Mouse (Mus musculus) fat pad, adult 2 months (tissue): ENCODE measurements around the gene Abhd11.
"Not testable (repeated sequence)": the region's sequence is repeated elsewhere in the genome, so short reads cannot be mapped to it uniquely, and the experiment has no call there.

Experiments
- DNase-seq: peaks from one replicate; pipeline ENCODE4 v3.0.0-alpha.2; 2011; ENCODE audit warnings: low read depth, low spot score; ENCODE audit errors: extremely low read depth

Gene Abhd11

DNA sequence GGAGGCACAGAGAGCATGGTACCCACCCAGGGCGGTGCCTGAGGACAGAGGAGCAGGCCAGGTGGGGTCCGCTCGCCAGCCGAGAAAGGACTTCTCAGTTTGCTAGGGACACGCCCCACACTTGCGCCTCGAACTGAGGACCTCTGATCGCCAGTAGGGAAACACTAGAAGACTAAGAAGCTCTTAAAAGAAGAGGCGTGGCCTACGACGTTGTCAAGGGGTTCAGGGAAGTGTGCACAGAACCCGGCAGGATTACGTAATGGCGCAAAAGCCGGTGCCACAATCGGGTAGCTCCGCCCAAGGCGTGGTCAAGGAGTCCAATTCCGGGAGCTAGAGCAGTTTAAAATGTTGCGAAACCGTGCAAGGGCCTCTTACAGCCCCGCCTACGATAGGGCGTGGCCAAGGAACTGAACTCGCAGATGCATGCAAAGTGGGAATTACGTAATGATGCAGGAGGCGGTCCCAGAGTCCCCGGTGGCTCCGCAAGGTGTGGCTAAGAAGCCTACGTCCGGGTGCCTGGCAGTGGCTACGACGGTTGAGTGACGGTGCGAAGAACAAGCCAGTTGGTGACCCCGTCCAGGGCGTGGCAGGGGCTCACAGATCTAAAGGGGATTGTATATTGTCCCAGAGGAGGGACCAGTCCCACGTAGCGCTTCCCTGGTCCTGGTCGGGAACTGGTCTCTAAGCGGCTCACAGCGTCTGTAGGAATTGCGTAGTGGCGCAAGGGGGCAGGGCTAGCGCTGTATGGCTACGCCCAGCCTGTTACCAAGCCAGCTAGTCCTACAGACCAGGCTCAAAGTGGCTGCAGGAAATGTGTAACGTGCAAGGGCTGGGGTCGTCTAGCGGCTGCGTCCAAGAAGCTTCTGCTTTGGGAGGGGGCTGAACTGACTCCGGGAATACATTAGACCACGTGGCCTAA is at the start of gene Abhd11:
Gene Abhd11, plus strand, starts transcription at position 482 of the 919 bp plus-strand sequence.
- DNase-seq, result peak; percentile 100

DNA sequence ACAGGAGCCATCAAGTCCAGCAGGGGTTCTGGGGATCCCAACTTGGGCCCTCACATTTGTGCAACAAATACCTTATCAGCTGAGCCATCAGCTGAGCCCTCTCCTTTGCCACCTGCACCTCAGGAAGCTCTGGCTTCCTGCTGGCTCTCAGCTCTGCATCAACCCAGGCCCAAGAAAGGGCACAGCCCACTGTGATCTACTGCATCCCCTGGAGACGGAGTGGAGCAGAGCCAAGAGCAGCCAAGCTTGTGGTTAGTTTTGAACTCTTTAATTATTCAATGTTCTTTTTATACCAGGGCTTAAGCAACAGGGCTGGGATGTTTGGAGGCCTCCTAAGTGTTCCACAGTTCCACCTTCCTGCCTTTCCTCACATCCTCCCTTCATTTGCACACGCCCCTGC is 48.5 kb upstream of the Abhd11 start:
- no peak for DNase-seq

DNA sequence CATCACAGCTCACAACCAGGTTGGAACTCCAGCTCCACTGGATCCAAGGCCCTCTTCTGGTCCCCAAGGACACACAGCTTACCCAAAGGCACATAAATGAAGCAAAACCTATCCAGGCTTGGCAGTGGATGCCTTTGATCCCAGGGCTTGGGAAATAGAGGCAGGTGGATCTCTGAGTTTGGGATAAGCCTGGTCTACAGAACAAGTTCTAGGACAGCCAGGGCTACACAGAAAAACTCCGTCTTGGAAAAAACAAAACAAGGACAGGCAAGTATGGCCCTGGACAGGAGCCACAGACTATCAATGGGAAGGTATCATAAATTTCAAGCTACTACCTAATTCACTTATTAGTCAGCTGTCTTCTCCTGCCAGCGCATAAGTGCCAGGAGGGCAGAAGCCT is 47.4 kb upstream of the Abhd11 start:
- DNase-seq, result no peak

DNA sequence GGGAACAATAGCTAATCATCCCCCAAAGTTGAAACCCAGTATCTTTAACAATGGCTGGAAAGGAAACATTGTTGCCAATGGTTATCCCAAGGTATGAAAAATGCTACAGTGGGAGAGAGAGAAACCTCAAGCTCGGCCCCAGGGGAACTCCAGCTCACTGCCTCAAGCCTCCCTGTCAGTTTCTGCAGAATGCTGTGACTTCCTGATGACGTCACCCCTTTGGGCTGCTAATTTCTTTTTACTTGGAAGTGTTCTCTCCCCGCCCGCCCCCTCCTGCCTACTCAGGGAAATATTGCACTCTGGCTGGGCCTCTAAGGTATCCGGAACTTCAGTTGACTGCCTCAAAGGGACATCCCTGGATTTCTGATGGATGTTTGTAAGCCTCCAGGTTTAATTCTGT is 45.4 kb upstream of the Abhd11 start:
- no peak for DNase-seq

DNA sequence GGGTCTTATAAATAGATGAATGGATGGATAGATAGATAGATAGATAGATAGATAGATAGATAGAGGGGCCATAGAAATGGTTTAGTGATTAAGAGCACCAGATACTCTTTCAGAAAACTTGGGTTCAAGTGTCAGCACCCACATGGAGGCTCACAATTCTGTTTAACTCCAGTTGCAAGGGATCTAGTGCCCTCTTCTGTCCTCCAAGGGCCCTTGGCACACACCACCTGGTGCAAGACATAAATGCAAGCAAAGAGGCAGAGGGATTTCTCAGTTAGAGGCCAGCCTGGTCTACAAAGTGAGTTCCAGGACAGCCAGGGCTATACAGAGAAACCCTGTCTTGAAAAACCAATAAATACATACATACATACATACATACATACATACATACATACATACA is 44.3 kb upstream of the Abhd11 start:
- DNase-seq, result not testable (repeated sequence)

DNA sequence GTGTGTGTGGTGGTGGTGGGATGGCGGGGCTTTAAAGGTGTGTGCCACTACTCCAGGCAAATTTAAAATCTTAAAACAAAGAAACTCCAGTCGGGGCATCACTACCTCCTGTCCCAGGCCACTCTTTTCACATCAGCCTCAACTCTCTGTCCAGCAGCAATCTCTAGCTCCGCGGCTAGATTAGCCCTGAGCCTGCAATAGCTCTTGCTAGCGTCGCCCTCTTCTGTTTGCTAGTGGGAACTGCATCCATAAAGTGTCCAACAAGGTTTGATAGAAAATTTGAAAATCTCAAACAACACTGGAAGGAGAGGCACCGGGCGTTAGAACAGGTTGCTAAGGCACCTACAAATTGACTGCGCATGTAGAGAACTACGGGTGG is 43.5 kb upstream of the Abhd11 start:
- DNase-seq, result no peak

DNA sequence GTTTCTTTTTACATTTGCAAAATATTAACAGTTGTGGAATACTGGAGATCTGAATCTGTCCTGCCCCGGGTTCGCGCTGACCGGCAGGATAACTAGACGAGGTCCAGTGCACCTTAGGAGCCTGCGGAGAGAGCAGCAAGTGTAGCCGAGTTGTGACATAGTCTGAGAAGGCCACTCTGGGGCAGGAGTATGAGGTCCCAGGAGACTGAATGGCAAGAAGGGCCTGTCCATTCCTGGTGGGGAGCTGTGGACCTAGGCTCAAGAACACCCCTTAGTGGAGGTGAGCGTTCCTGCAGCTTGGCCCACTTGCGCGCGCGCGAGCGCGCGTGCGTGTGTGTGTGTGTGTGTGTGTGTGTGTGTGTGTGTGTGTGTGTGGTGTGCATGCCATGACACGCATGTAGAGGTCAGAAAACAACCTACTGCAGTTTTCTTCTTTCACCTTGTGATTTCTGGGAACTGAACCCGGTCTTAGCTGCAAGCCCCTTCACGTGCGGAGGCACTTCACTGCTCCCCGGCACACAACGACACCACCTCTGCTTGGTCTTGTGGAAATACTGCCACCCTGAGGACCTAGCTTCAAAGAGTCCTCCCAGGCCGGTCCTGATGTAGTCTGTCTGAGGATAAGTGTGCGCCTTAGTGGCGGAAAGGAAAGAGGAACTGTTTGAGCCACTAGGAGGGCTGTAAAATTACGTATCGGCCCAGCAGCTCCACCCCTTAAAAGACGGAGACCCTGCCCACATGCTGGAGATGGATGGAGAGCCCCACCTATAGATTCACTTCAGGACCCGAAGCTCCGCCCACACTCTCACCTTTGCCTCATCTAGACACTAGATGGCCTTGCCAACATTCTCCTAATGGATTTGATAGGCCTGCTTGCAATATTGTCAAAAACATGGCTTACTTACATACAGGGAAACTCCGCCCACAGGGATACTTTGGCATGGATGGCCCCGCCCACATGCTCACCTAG is 42.8 kb upstream of the Abhd11 start:
- peak; percentile 85 for DNase-seq

DNA sequence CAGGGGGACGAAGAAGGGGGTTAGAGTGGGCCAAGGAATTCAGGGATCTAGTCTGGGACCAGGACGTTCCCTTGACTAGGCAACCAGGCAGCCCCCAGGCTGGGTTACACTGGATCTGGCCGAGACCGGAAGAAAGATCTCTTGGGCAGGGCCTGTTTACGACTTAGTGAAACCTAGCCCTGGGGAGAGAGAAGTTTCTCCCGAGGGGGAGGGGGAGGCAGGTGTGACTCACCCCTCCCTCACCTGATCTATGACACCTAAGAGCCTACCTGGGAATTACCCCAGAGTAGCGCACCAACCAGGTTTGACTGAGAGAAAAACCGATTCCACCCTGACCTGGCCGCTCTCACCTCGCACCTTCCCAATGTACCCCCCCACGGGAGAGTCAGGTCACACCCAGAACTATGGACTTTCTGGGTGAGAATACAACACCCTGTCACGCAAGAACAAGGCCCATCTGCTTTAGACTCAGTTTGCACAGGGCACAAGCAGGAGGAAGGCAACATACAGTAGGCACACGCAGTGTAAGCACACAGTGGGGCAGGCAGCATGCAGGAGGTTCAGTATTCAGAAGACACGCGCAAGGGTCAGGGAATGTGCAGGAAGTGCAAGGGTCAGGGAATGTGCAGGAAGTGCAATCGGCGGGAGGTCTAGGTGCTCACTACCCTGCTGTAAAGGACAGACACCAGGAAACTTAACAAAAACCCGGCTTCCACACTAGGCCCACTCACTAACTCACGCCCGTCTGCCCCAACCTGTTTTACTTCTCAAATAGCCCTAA is 41.6 kb upstream of the Abhd11 start:
- DNase-seq, result no peak

DNA sequence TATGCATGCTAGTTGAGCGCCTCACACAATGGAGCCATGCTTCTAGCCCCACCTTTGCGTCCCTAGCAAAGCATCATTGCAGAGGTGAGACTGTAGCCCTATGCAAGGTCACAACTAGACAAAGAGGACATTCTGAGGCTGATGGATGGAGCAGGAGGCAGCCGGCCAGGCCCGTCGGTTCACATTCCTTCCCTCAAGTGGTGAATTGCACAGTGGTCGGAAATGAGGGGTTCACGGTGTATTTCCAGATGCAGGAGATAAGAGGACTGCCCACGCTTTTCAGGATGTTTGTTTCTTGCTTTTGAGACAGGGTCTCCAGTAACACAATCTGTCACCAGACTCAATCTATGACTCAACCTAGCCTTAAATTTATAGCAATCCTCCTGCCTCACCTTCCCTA is 38.3 kb upstream of the Abhd11 start:
- DNase-seq, result no peak

DNA sequence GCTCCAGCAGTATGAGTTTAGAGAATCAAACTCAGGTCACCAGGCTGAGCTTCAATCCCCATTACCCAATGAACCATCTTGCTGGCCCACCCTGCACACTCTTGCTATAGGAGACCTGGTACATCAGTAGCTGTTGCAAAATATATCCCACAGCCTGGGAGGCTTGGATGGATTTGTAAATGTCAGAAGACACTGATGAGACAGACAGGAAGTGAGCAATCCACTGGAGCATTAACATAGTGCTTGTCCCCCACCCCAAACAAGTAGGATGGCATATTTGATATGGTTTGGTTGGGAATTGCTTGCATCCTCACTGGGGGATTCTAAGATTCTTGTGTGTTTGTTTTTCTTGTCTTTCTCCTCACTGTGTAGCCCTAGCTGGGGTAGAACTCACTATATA is 35.9 kb upstream of the Abhd11 start:
- DNase-seq, result no peak

DNA sequence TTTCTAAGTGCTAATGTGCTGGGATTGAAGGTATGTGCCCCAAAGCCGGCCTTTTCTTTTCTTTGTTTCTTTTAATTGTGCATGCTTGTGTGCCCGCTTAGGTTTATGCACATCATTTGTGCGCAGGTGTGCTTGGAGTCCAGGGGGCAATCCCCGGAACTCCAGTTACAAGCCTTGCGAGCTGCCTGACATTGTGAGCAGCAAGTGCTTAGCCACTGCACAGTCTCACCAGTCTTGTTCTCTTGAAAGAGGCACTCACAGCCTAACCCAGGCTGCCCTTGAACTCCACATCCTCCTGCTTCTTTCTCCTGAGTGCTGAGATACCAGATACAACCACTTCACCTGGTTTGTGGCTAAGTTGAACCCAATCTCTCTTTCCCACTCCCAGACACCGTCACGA is 35.4 kb upstream of the Abhd11 start:
- no peak for DNase-seq

DNA sequence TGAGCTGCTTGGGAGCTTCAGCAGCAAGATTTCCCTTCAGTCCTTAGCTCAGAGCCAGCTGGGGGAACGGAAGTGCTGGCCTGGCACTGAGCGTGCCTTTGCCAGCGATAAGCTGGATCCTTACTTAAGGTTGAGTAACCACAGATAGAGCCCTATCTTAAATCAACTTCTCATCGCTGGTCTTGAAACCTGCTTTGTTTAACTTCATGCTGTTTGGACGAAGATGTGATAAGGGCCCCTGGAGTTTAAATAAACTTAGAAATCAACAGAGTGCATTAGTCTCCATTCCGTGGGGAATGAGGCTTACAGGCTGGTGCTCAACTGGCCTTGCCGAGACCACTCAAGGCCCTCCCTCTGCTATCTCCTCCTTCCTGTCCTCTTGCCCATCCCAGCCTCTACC is 34.7 kb upstream of the Abhd11 start:
- DNase-seq, result no peak

DNA sequence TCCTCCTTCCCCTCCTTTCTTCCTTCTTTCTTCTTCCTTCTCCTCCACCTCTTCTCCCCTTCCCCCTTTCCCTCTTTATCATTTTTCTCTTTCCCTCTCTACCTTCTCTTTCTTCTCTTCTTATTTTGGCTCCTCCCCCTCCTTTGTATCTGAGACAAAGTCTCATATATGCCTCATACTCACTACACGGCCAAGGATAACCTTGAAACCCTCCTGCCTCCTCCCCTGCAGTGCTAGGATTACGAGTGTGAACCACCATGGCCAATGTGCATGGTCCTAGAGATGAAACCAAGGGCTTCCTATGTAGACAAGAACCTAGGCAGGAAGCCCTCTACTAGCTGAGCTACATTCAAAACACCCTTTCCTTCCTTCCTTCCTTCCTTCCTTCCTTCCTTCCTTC is 34.0 kb upstream of the Abhd11 start:
- DNase-seq, result no peak

DNA sequence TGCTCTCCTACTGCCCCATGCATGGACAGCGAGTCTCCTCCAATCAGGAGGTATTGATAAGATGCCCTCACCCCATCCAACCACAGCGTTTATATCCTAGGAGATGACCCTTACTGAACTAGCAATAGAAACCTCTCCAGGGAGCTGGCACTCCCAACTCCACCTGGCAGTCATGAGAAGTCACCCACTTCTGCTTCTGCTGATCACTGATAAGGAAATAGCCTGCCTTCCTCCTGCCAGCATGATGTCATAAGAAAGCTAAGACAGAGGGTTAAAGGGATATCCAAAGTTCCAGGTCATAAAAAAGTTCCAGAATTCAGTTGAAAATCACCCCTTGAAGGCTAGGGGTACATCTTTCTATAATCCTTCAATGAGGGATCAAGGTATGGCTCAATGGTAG is 32.8 kb upstream of the Abhd11 start:
- DNase-seq, result no peak

DNA sequence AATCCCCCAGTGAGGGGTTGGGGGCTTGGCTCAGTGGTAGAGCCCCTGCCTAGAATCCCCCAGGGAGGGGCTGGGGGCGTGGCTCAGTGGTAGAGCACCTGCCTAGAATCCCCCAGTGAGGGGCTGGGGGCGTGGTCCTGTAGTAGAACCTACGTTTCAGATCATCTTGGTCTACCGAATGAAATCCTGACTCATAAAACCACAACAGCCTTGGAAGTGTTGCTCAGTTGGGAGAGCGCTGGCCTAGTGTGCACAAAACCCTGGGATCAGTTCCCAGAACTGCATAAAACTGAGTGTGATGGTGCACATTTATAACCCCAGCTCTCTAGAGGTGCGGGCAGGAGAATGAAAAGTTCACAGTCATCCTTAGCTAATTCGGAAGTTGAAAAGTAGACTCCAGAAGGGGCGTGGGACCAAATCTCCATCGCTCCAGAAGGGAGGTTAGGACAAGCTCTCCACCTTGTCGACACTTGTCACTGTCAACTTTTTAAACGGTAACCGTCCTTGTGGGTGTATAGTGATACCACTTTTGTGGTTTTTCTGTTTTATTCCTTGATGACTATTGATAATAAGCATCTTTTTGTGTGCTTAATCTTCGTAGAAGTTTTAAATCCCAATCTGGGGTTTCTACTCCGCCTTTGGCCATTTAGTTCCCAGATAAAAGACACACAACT is 32.2 kb upstream of the Abhd11 start:
- DNase-seq, result no peak

DNA sequence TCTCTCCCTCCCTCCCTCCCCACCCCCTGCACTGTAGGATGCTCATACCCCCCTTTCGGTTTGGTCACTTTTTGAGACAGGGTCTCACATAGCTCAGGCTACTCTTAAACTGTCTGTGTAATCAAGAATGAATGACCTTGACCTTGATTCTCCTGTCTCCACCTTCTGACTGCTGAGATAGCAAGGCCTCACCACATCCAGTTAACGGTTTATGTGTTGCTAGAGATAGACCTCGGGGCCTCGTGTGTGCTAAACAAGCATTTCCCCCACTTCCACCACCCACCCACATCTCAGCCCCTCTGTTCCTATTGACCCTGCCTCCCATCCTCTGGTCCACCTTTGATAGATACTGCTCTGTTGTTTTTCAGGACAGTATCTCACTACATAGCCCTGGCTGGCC is 31.1 kb upstream of the Abhd11 start:
- DNase-seq, result no peak

DNA sequence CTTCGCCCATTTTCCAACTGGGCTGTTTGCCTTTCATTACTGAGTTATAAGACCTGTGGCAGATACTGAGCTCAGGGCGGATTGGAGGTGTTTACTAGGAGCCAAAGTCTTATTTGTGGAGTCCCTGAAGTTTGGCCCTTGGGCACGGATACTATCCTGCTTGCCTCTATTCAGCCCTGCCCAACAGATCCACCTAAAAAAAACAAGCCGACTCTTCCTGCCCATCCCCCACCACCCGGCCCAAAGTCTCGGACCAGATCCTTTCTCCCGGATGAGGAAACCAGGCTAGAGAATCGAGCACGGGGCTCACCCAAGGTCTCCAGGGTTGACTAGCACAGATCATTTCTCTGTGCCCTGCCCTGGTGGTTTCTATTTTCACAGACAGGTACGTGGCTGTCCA is 27.8 kb upstream of the Abhd11 start:
- DNase-seq, result no peak

DNA sequence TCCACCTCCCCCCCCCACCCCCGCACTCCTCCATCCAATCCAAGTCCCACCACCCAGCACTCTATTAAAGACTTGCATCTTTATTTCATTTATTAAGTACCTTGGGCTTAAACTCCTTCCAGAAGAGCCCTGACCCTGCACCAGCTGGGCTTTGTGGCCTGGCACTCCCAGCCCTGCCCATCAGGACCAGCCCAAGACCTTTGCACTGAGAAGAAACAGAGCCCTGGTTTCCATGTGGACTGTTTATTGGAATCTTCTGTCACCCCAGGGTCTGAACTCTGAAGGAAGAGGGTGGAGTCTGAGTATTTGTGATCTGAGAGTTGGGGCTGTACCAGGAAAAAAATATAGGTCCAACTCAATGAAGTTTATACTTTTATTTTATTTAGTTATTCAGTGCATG is 25.8 kb upstream of the Abhd11 start:
- DNase-seq, result no peak

DNA sequence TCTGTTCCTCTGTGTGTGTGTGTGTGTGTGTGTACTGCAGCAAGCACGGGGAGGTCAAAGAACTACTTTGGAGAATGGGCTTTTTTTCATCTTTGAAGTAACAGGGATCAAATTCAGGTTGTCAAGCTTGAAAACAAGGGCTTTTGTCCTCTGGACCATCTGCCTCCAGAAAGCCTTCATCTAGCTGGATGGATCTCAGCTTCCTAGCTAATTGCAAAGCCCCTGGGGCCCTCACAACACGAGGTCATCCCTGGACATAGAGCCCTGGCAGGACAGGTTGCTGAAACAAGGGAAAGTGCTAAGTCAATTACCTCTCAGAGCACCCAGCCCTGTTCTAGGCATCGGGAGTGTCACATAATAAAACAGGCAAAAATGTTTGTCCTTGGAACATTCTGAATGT is 25.2 kb upstream of the Abhd11 start:
- DNase-seq, result no peak

DNA sequence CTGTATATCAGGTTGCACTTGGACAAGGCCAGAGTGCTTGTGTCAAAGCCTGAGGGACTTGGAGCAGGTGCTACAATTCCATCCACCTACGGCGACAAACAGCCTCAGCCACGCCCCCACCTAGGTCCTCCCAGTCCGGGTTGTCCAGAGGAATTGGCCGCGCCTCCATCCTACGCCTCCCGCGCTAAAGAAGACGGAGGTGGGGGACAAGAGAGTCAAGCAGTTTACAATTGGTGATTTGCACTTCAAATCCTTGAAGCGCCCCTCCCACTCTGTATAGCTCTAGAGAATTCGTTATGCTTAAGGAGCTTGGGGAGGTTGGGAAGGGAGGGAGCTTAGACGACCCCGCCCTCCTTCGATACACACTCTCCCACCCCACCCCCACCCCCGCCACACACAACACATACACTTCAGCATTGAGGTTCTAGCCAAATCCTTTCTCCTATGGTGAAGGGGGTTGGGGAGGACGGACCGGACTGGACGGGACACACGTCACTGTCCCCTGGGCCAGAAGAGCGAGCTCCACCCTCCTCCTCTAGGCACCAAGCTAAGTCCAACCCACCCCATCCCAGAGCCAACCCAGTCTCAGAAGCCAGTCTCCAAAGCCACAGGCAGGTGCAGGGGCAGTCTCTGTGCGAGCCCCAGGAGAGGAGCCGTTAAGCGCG is 23.2 kb upstream of the Abhd11 start, which contains the start of gene Cldn3:
Gene Cldn3, plus strand, starts transcription at position 582 of the 665 bp plus-strand sequence.
- DNase-seq, result no peak
